Mouse (Mus musculus) spleen, postnatal 14 days (tissue): ENCODE data around the gene Cyp2f2.

Experiments used
- DNase-seq, 2 experiments: peaks; one replicate each; pipeline ENCODE4 v3.0.0; 2021 to 2022; ENCODE audit warnings: low spot score in 2 of 2

Gene Cyp2f2

DNA sequence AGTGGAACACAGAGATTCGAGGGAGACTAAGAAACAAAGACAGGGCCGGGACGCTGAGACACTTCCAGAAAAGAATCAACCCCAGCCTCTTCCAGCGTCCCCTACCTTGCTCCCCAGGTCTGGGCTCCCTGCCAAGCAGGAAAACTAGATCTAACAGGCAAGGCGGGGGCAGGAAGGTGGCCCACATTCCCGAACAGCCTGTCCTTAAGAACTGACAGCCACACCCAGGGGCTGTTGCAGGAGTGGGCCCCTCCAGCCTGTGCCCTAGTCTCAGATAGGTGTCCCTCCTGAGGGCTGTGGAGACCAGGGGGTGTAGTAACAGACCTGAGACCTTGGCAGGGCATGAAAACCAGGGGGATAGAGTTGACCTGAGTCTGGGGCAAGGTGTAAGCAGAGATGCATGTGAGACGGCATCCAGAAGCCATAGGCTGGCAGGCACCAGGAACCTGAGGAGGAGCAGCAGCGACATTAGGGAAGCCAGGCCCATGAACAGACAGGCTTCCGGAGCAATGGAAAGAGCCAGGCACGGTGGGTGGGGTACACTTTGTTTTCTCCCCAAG is 33.6 kb downstream of the Cyp2f2 start, which contains the start of gene Cyp2t4:
TSS of gene Cyp2t4 (plus strand) at position 510 of the 560 bp plus-strand sequence.
- DNase-seq = no peak

DNA sequence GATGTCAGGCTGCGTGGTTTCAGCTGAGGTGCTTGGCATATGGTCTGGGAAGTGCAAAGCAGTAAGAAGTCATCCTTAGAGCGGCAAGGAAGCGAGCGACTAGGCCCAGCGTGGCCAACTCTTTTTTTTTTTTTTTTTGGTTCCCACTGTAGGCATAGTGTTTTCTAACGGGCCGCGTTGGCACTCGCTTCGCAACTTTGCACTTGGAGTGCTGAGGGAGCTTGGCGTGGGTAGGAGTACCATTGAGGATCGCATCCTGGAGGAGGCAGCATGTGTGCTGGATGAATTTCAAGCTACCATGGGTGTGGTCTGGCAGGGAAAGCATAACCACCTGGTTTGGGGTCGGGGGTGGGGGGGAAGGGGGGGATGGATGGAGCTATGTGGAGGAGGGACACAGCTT is 36.3 kb downstream of the Cyp2f2 start:
- DNase-seq = no peak

DNA sequence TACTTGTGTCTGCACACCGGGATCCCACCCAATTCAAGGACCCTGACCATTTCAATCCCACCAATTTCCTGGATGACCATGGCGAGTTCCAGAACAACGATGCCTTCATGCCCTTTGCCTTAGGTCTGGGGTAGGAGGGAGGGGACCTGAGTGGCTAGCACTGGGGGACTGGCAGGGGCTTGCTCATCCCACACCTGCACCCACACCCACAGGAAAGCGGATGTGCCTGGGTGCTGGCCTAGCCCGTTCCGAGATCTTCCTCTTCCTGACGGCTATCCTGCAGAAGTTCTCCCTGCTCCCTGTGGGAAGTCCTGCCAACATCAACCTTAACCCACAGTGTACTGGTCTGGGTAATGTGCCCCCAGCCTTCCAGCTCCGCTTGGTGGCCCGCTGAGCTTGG is 38.5 kb downstream of the Cyp2f2 start:
- DNase-seq = no peak

DNA sequence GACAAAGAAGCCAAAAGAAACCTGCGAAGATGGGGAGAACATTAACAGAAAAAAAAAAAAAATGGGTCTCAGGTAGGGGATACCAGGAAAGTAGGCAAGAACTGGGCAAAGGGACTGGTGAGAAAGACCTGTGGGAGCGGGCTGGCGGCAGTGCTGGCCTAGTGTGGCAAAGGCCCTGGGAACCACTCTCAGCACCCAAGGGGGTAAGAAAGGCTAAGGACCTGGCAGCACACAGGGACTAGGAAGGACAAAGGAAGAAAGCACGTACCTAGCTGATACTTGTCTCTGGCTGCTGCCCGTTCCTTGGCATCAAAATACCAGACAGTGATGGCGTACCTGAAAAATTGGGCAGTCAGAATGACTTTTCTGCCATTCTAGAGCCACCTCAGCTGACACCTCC is 39.5 kb downstream of the Cyp2f2 start:
- DNase-seq = no peak

DNA sequence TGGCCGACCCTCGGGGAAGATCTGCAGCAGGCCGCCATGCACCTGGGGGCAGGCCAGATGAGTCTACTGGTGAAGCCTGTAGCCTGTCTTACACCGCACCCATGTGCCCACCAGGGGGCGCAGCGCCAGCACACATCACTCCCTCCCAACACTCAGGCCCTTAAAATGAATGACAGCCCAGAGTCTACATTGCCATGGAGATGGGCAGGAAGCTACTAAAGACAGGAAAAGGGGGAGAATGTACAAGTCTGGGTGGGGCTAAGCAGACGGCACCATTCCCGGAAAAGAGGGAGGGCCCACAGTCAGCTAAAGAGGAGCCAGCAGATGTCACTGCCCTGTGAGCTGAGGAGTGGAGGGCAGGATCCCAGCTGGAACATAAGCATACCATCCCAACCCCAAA is 40.2 kb downstream of the Cyp2f2 start:
- peak; percentile 69 to 81 for DNase-seq

DNA sequence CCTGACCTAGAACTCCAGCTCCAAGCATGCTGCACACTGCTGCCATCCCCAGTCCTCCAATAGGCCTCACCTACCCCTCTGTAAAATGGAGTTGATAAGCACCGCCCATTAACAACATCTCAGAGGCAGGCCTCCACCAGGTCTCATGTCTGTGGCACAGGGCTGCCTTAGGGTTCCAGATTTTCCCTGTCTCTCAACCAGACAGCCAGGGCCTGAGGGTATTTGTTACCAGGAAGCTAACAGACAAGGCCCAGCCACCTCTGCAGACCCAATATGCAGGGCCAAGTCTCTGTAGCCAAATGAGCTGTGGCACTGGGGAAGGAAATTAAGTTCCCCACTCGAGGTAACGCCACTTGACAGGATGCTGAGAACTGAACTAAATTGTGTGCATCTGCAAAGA is 41.2 kb downstream of the Cyp2f2 start:
- DNase-seq = no peak

DNA sequence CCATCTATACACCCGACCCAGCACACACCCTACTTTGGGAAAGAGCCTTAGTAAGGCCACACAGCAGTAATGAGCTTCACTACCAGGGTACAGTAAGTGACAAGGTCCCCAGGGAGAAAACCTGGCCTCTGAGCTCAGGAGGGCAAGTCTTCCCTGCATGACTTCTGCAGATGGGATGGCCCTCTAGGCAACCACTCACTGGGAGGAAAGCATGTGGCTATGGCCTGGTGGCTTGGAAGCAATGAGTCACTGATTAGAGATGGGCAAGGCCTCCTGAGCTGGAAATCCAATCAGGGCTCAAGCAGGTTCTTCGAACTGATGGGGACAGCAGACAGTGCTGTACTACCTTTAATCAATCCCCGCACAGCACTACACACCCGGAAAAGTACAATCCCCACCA is 42.0 kb downstream of the Cyp2f2 start:
- no peak for DNase-seq

DNA sequence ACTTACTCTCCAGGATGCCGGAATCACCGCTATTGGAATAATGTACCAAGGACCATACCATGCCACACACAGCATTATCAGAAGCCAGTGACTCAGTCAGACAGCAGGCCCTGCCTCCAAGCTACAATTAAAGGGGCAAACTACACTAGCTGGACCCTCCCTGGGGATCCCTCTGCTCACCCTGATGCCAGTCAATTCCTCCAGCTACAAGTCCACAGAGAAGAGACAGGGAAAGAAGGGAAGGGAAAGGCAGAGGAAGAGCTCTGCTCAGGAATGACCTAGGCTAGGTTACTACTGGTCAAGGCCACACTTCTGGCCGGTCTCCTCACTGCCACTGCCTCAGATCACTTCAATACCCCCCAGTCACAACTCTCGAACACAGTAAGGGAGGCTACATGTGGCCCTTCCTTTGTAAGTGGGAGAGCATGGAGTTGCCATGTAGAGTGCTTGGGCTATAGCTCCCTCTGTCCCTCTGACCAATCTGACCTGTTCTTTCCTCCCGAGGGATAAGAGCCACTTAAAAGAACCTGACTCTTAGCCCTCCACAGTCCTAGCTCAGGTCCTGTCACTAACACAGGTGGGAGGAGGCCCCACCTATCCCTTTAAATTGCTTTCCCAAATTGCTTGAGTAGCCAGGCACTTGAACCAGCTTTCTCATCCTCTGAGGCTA is 43.2 kb downstream of the Cyp2f2 start:
- no peak for DNase-seq

DNA sequence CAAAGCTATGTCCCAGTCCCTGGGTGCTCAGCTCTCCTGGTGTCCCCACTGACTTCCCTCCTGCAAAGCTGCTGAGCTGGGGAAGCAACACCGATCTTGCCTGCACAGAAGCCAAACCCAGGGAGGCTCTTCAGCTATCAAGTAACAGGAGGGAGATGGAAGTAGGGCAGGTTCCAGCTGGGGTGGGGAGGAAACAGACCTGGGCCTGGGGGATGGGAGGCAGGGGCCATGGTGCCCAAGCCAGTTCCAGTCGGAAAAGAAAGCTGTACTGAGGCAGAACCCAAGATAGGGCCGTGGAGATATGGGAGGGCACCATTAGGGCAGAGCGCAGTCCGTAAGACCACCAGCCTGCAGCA is 43.7 kb downstream of the Cyp2f2 start:
- no peak for DNase-seq

DNA sequence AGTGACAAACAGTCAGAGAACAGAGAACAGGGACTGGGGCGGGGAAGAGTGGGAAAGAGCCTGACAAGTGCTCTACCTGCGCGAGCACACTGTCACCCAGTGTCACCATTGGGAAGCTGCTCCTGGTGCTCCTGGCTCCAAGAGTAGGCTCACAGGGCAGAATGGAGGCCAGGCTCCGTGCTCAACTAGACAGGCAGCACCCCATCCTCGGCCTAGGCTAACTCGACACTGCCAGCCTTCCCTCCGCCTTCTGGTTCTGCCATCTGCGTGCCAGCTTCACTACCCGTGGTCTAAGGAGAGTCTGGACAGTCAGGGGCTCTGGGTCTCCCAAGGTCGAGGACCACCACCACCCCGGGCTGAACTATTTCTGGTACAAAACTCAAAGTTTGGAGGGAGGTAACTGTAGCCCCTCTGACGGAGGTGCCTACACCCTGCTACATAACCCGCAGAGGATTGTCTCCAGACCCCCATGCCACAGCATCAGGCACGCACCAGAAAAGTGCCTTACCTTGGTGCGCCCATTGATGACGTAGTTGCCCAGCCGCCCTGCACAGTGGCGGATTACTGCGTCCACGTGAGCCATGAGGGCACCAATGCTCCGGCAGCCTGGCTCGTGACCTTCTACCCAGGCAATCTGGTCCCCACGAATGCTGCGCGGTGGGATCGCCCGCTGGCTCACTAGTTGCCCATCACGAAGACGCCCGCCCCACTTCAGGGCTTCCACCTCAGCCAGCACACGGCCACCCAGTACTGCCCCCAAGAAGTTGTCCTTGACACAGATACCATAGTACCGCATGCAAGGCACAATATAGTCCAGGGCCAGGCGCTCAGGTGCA is 44.6 kb downstream of the Cyp2f2 start:
- no peak for DNase-seq

DNA sequence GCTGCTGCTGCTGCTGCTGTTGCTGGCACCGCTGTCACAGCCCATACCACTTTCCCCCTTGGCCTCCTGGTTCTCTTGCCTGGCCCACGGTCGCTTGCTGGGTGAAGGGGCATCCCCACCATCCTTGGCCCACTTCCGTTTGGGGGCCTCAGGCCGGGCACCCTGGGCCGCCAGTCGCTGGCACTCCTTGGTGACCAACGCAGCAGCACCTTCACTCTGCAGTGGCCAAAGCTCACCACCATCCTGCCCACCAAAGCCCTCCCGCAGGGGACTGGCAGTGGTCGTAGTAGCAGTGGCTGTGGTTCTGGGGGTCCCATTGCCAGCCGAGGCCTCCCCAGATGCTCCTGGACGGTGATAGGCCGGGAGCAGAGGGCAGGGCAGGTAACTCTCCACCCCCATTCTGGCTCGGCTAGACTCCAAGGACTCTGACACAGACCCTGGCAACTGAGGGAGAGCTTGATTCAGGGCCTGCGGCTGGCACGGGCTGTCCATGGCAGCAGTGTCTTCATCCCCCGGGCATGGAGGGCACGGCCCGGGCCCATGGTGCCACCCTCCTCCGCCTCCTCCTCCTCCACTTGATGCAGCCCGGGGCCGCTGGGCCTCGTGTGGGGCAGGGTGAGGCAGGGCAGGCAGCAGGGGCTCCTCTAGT is 45.4 kb downstream of the Cyp2f2 start:
- DNase-seq = no peak

DNA sequence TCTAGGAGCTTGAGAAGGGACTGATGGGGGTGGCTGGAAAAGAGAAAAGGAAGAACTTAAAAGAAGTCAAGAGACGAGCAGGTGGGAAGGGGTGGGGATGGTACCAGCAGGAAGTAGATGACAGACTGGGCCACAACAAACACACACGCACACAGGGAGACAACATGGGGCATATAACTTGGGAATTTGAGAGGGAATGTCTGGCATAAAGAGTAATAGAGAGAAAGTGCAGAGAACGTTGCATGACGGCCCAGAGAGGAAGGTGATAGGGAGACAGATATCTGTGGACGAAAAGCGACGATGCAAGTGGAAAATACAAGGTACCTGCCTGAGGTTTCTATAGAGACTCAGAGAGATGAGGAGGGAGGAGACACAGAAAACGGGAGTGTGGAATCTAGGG is 46.0 kb downstream of the Cyp2f2 start:
- no peak for DNase-seq

DNA sequence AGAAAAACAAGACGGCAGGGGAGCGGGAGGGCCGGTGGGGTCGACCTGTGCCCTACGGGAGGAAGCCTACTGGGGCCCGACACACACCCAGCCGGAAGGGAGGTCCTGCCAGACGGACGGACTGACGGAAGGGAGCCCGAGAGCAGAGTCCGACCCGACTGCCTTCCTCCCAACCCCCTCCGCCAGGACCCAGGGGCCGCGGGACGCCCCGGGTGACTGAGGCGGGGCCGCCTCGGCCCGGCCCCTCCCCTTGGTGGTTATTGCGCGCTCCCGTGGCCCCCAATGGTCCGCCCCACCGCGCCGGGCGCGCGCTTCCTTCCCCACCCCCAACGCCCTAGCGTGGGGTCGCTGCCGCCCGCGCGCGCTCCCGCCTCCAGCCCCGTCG is 46.5 kb downstream of the Cyp2f2 start:
- DNase-seq = peak; percentile 70 to 77

DNA sequence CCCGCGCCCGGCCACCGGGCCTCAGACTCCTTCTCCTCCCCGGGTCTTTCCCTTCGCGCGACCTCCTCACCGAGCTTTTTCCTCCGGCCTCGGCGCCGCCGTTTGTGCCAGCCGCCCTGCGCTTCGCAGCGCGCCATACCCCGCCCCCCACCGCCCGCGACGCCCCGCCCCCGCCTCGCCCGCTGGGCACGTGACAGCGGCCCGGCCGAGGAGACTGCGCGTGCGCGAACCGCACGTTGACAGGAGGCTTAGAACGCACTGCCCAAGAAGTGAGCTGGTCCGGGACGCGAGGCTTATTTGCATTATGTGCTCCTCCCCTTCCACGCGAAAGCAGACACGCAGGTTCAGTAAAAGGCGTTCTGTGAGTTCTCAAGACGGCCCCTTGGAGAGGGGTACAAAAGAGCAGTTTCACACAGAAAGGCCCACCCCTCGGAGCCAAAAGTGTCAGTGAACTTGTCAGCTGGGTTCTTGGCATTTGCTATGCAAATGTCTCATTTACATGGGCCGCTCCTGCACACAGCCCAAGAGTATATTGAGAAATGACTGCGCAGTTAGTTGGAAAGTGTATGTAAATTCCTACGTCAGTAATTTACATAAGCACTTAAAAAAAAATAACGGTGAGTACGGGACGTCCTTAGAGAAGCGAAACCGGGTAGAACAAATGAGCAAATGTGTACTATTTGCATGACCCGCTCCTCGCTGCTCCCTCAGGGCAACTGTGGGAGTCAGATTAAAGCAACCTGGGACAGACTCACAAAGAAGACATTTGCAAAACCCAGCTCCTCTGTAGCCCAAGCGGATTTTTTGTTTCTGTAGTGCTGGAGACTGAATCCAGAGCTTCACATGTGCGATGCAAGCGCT is 47.1 kb downstream of the Cyp2f2 start, which contains the start of gene Egln2:
TSS of gene Egln2 (minus strand) at position 189 of the 861 bp plus-strand sequence.
- peak; percentile 90 to 95 for DNase-seq

DNA sequence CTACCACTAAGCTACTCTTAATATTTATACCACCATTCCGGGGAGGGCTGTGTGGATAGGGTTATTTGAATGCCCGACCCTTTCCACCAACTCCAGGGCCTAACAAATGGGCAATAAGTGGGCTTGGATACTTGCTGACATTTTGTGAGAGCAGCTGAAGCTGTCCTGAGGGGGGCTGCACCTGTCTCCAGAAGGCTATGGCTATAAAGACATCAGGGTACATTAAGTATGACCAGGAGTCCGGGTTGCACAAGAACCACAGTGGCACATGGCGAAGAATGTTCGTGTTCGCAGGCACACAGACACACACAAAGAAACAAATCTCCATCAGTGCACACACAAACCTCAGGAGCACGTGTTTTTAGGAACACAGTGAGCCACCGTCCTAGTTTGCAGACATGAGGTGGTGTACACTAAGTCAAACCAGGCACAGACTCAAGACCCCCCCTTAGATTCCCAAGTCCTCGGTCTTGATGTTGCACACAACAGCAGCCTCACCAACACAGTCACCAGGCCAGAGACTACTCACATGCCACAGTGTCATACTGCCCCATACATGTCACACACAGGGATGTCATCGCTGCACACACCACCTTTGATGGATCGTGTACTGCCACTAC is 47.9 kb downstream of the Cyp2f2 start:
- DNase-seq = no peak

DNA sequence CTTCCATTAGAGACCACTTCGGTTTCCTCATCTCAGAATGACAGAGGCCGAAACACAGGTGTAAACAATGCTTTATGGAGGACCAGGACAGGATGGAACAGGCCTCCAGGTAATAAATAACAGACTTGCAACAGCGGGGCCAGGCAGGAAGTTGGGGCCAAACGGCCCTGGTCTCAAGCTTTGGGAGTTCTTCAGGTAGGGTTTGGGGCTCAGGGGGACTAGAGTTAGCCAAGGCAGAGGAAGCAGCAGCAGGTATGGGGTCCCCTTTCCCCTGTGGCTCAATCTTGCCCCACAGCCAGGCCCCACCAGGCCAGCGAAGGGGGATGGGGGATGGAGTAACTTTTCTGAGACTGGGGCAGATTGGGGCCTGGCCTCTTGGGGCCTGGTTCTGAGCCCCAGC is 48.7 kb downstream of the Cyp2f2 start:
- no peak for DNase-seq

DNA sequence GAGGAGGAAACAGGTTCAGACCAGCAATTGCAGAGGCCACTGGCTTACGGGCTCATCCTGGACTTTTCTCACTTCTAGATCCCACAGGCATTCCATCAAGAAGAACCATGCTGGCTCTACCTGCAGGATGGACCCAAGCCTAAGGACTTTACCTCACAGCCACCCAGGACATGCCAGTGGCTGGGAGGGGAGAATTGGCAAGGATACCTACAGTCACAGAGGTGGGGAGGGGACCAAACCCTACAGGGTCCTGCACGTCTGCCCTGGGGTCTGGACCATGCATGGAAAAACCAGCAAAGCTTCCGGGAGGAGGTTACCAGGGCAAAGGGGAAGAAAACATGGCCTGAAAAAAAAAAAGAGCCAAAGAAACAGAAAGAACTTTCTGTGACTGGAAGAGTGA is 51.3 kb downstream of the Cyp2f2 start:
- no peak for DNase-seq

DNA sequence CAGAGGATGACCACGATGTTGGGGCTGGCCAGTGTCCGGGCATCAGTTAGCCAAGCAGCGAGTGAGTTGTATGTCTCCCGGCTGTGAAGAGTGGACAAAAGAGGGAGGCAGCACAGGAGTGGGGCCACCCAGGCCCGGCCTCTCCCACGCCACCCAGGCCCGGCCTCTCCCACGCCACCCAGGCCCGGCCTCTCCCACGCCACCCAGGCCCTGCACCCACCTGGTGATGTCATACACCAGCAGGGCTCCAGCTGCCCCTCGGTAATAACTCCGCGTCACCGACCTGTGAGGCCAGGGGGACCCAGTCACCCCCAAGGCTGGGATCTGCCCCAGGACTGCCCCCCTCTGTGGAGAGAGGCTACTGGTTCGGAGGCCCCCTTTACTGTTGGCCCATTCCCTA is 54.8 kb downstream of the Cyp2f2 start:
- no peak for DNase-seq

DNA sequence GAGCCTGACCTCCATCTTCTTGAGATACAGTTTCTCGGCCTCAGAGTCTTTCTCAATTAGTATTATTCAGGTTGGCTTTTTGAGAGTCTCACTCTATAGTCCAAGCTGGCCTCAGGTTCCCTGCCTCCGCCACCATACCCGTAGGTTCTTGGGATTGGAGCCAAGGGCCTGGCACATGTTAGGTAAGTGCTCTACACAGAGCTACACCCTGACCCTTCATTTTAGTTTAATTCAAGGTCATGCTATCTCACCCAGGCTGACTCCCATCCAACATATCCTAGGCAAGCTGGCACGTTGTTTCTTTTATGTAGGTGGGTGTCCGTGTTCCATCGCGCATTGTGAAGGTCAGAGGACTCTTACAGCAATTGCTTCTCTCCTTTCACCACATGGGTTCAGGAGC is 55.2 kb downstream of the Cyp2f2 start:
- DNase-seq = no peak

DNA sequence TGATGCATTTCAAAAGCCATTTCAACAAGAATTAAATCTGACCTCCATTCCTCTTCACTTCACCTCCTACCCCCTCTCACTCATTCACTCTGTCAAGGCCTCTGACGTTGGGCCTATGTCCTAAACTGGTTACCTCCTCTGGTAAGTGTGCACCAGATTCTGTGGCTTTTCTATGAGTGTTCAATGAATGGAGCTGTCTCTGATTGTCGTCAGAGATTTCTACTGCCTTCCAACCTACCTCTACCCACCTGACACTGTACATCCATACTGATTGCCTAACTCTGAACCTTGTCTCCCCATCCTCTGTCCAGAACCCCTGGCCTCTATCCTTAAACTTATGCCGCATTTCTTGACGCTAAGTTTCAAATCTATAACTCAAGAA is 58.2 kb downstream of the Cyp2f2 start:
- no peak for DNase-seq
